Mouse (Mus musculus) midbrain, embryonic 15.5 days (tissue): Measurements from ENCODE around the gene Arntl2. TPM values are rescaled to one million over a fixed set of nuclear protein-coding genes. Genes with fewer than 3 reads are reported as not detected.

ENCODE experiments used
- ATAC-seq: fragments of 200-750 bp; cut with Nextera tagmentation; replicated peaks from 2 replicates; pipeline ENCODE4 v1.8.0; 2017; ENCODE audit warnings: moderate TSS enrichment
- H3K27ac ChIP-seq: fragments of 300-500 bp; sonication (generic); 2 replicates; pipeline ENCODE4 v1.5.1; 2015; ENCODE audit warnings: mild to moderate bottlenecking, inconsistent platforms
- H3K27me3 ChIP-seq: fragments of 300-500 bp; sonication (generic); replicated peaks from 2 replicates; pipeline ENCODE4 v1.6.1; 2015; ENCODE audit warnings: inconsistent platforms
- H3K36me3 ChIP-seq: fragments of 300-500 bp; sonication (generic); replicated peaks from 2 replicates; pipeline ENCODE4 v1.6.1; 2015; ENCODE audit warnings: inconsistent platforms
- H3K4me1 ChIP-seq: fragments of 300-500 bp; sonication (generic); 2 replicates; pipeline ENCODE4 v1.6.1; 2015; ENCODE audit warnings: inconsistent platforms
- H3K4me2 ChIP-seq: fragments of 300-500 bp; sonication (generic); 2 replicates; pipeline ENCODE4 v1.6.1; 2015; ENCODE audit warnings: inconsistent platforms, mild to moderate bottlenecking, moderate library complexity
- H3K4me3 ChIP-seq: fragments of 300-500 bp; sonication (generic); 2 replicates; pipeline ENCODE4 v1.5.1; 2015; ENCODE audit warnings: mild to moderate bottlenecking, inconsistent platforms
- H3K9ac ChIP-seq: fragments of 300-500 bp; sonication (generic); 2 replicates; pipeline ENCODE4 v1.6.1; 2015; ENCODE audit warnings: mild to moderate bottlenecking, inconsistent platforms
- H3K9me3 ChIP-seq: fragments of 300-500 bp; sonication (generic); 2 replicates; pipeline ENCODE4 v1.6.1; 2016; ENCODE audit warnings: inconsistent platforms
- WGBS: fragments of 180-500 bp; shearing (Covaris S2); methylation state at CpG from one replicate; pipeline ENCODE4 v1.1.7; 2015; ENCODE audit warnings: mixed read lengths; 5-methylcytosine and 5-hydroxymethylcytosine counted together
- polyA plus RNA-seq: library from polyadenylated mRNA; unstranded; fragments of >200 nt; fragmentation: Nextera tagmentation; extraction: Ambion mirVana; gene quantifications from 2 replicates; pipeline ENCODE4 v1.2.1, GENCODE M21; 2015

The Arntl2 gene
- polyA plus RNA-seq, 1 experiment from 2014 or later: 4.7 TPM

GRCm38 (mm10) chr6:146835784-146836183 lies 39.9 kb downstream of the Arntl2 start:
- no peaks in the 10 kb centered on the region for H3K27me3 ChIP-seq
- 43% methylated on average over 4 of the region's 4 CpGs for WGBS
- no peak overlapping the region for H3K27ac ChIP-seq
- ATAC-seq: no peak
- no peak overlapping the region for H3K4me3 ChIP-seq
- H3K4me2 ChIP-seq: no peak overlapping the region
- no peaks in the 10 kb centered on the region for H3K4me1 ChIP-seq
- no peaks in the 10 kb centered on the region for H3K36me3 ChIP-seq
- H3K9me3 ChIP-seq: no peaks in the 10 kb centered on the region
- no peak overlapping the region for H3K9ac ChIP-seq

- no peak overlapping the region for H3K4me3 ChIP-seq
- no peak for ATAC-seq
- no peak overlapping the region for H3K27ac ChIP-seq
- H3K27me3 ChIP-seq: no peaks in the 10 kb centered on the region
- no peaks in the 10 kb centered on the region for H3K36me3 ChIP-seq
- H3K4me1 ChIP-seq: no peaks in the 10 kb centered on the region
- 75% methylated on average over 7 of the region's 7 CpGs for WGBS
- no peak overlapping the region for H3K9ac ChIP-seq
- no peaks in the 10 kb centered on the region for H3K9me3 ChIP-seq
- H3K4me2 ChIP-seq: no peak overlapping the region
These were observed 41.5 kb downstream of the Arntl2 start for GRCm38 (mm10) chr6:146837316-146837715.

- no peaks in the 10 kb centered on the region for H3K27me3 ChIP-seq
- no peaks in the 10 kb centered on the region for H3K4me1 ChIP-seq
- no peak overlapping the region for H3K4me2 ChIP-seq
- H3K27ac ChIP-seq: no peak overlapping the region
- H3K4me3 ChIP-seq: no peak overlapping the region
- no peaks in the 10 kb centered on the region for H3K9me3 ChIP-seq
- 96% methylated on average over 5 of the region's 5 CpGs for WGBS
- no peaks in the 10 kb centered on the region for H3K36me3 ChIP-seq
- no peak for ATAC-seq
- H3K9ac ChIP-seq: no peak overlapping the region
These were observed 42.5 kb downstream of the Arntl2 start for GRCm38 (mm10) chr6:146838366-146838765.

GRCm38 (mm10) chr6:146838863-146839262 lies 43.0 kb downstream of the Arntl2 start:
- Histone ChIP-seq H3K4me3 (no peak overlapping the region), H3K4me1 (no peaks in the 10 kb centered on the region), H3K9me3 (no peaks in the 10 kb centered on the region), H3K4me2 (no peak overlapping the region), H3K27ac (no peak overlapping the region), H3K36me3 (no peaks in the 10 kb centered on the region), H3K27me3 (no peaks in the 10 kb centered on the region), H3K9ac (no peak overlapping the region)
- WGBS: 94% methylated on average over 4 of the region's 4 CpGs
- no peak for ATAC-seq

GRCm38 (mm10) chr6:146844867-146845266 lies 49.0 kb downstream of the Arntl2 start:
- no peak overlapping the region for H3K9ac ChIP-seq

GRCm38 (mm10) chr6:146845347-146845746 lies 49.5 kb downstream of the Arntl2 start:
- H3K4me2 ChIP-seq: no peak overlapping the region
- ATAC-seq: 0 out of 2 replicates have a peak, but pooled peaks have one; percentile 56
- no peak overlapping the region for H3K9ac ChIP-seq
- H3K27ac ChIP-seq: no peak overlapping the region
- WGBS: 57% methylated on average over 5 of the region's 5 CpGs
- no peaks in the 10 kb centered on the region for H3K9me3 ChIP-seq
- no peaks in the 10 kb centered on the region for H3K4me1 ChIP-seq
- no peaks in the 10 kb centered on the region for H3K27me3 ChIP-seq
- H3K36me3 ChIP-seq: no peaks in the 10 kb centered on the region
- H3K4me3 ChIP-seq: no peak overlapping the region

More at GRCm38 (mm10) chr6:146844867-146845266, 49.0 kb downstream of the Arntl2 start:
- ATAC-seq: no peak
- WGBS: 72% methylated on average over 6 of the region's 6 CpGs
- no peaks in the 10 kb centered on the region for H3K27me3 ChIP-seq
- no peaks in the 10 kb centered on the region for H3K36me3 ChIP-seq
- H3K4me3 ChIP-seq: no peak overlapping the region
- no peaks in the 10 kb centered on the region for H3K9me3 ChIP-seq
- H3K4me2 ChIP-seq: no peak overlapping the region
- no peak overlapping the region for H3K27ac ChIP-seq
- H3K4me1 ChIP-seq: no peaks in the 10 kb centered on the region

- Histone ChIP-seq H3K4me2 (no peak overlapping the region), H3K4me3 (no peak overlapping the region), H3K9ac (no peak overlapping the region), H3K4me1 (no peaks in the 10 kb centered on the region), H3K27me3 (no peaks in the 10 kb centered on the region), H3K36me3 (no peaks in the 10 kb centered on the region), H3K27ac (no peak overlapping the region), H3K9me3 (no peaks in the 10 kb centered on the region)
- WGBS: 80% methylated on average over 15 of the region's 15 CpGs
- ATAC-seq: no peak
These were observed 50.3 kb downstream of the Arntl2 start for GRCm38 (mm10) chr6:146845961-146846750.

GRCm38 (mm10) chr6:146847402-146847801 lies 51.5 kb downstream of the Arntl2 start:
- Histone ChIP-seq H3K9me3 (no peaks in the 10 kb centered on the region), H3K4me1 (no peaks in the 10 kb centered on the region), H3K27ac (no peak overlapping the region), H3K36me3 (no peaks in the 10 kb centered on the region), H3K9ac (no peak overlapping the region), H3K4me3 (no peak overlapping the region), H3K4me2 (no peak overlapping the region), H3K27me3 (no peaks in the 10 kb centered on the region)
- no peak for ATAC-seq
- 79% methylated on average over 3 of the region's 3 CpGs for WGBS

- WGBS: 88% methylated on average over 3 of the region's 3 CpGs
- no peak for ATAC-seq
These were observed 52.4 kb downstream of the Arntl2 start for GRCm38 (mm10) chr6:146848281-146848680.

GRCm38 (mm10) chr6:146850050-146850449 lies 54.2 kb downstream of the Arntl2 start, which contains the start of gene Smco2:
Gene Smco2, plus strand, starts transcription at chr6:146850104.
- H3K4me2 ChIP-seq: no peak within 1 kb of the TSS
- H3K27ac ChIP-seq: no peak within 1 kb of the TSS
- H3K4me1 ChIP-seq: no peaks in the 10 kb centered on the region
- no peak within 1 kb of the TSS for H3K4me3 ChIP-seq
- no peak within 1 kb of the TSS for H3K9ac ChIP-seq
- WGBS: 64% methylated on average over 4 of the region's 4 CpGs
- no peak for ATAC-seq
- H3K27me3 ChIP-seq: no peaks in the 10 kb centered on the region
- H3K36me3 ChIP-seq: no peaks in the 10 kb centered on the region
- no peaks in the 10 kb centered on the region for H3K9me3 ChIP-seq

More at GRCm38 (mm10) chr6:146848281-146848680, 52.4 kb downstream of the Arntl2 start:
- H3K36me3 ChIP-seq: no peaks in the 10 kb centered on the region
- H3K4me2 ChIP-seq: no peak overlapping the region
- no peak overlapping the region for H3K27ac ChIP-seq
- no peak overlapping the region for H3K4me3 ChIP-seq
- H3K9ac ChIP-seq: no peak overlapping the region
- H3K9me3 ChIP-seq: no peaks in the 10 kb centered on the region
- H3K27me3 ChIP-seq: no peaks in the 10 kb centered on the region
- no peaks in the 10 kb centered on the region for H3K4me1 ChIP-seq

GRCm38 (mm10) chr6:146851916-146852315 lies 56.1 kb downstream of the Arntl2 start:
- no peak overlapping the region for H3K4me2 ChIP-seq
- no peak for ATAC-seq
- WGBS: 87% methylated on average over 3 of the region's 3 CpGs

GRCm38 (mm10) chr6:146852739-146853138 lies 56.9 kb downstream of the Arntl2 start:
- Histone ChIP-seq H3K4me3 (no peak overlapping the region), H3K9me3 (no peaks in the 10 kb centered on the region), H3K27me3 (no peaks in the 10 kb centered on the region), H3K4me2 (no peak overlapping the region), H3K4me1 (no peaks in the 10 kb centered on the region), H3K9ac (no peak overlapping the region), H3K27ac (no peak overlapping the region), H3K36me3 (no peaks in the 10 kb centered on the region)
- WGBS: 80% methylated on average over 4 of the region's 4 CpGs
- no peak for ATAC-seq

More at GRCm38 (mm10) chr6:146851916-146852315, 56.1 kb downstream of the Arntl2 start:
- no peaks in the 10 kb centered on the region for H3K9me3 ChIP-seq
- no peak overlapping the region for H3K9ac ChIP-seq
- H3K27me3 ChIP-seq: no peaks in the 10 kb centered on the region
- no peaks in the 10 kb centered on the region for H3K4me1 ChIP-seq
- H3K36me3 ChIP-seq: no peaks in the 10 kb centered on the region
- no peak overlapping the region for H3K4me3 ChIP-seq
- H3K27ac ChIP-seq: no peak overlapping the region

- H3K4me1 ChIP-seq: no peaks in the 10 kb centered on the region
- no peak overlapping the region for H3K27ac ChIP-seq
- H3K36me3 ChIP-seq: no peaks in the 10 kb centered on the region
- H3K4me2 ChIP-seq: no peak overlapping the region
- ATAC-seq: no peak
- whole genome bisulfite sequencing: 96% methylated on average over 9 of the region's 9 CpGs
- H3K4me3 ChIP-seq: no peak overlapping the region
- no peaks in the 10 kb centered on the region for H3K9me3 ChIP-seq
- H3K9ac ChIP-seq: no peak overlapping the region
- no peaks in the 10 kb centered on the region for H3K27me3 ChIP-seq
These were observed 59.3 kb downstream of the Arntl2 start for GRCm38 (mm10) chr6:146855185-146855584.
